7 mouse cellular contexts compared by ENCODE assay signal in genomic region chr9:53934179-53934578, GRCm38 (mm10). TPM values are rescaled to one million over a fixed set of nuclear protein-coding genes. Genes with fewer than 3 reads are reported as not detected.
DNase-seq lines count a peak whose midpoint lies in the region.

No protein-coding gene starts in this region.

- DNase-seq in right cerebral cortex, adult 18-20 months, result peak; percentile 60
- no peak for DNase-seq in right cerebral cortex, postnatal 25 days
- peak; percentile 55 for DNase-seq in adrenal gland, postnatal 25 days
- peak; percentile 45 for DNase-seq in embryo, embryonic 9.5 days (ENCODE audit: extremely low spot score)
- peak; percentile 49 for DNase-seq in layer of hippocampus, adult 9-10 months (ENCODE audit: low spot score)
- peak; percentile 9 to 23 for DNase-seq in lung, postnatal 4 days
- no peak for DNase-seq in adipocyte (ENCODE audit: low spot score)

RNA-seq across cellular contexts. Expression of gene Elmod1, which starts 40.9 kb away (rescaled TPM):
- total RNA-seq in adrenal gland, postnatal 25 days (2021), result 3.6 and 3.7 TPM in 2 replicates

Comparison
In these comparisons a context has a peak if more than half of its experiments do, and no peak if none do; other contexts are left out.
1. DNase-seq: peak in right cerebral cortex, adult 18-20 months (single experiment), adrenal gland, postnatal 25 days (single experiment), embryo, embryonic 9.5 days (single experiment), layer of hippocampus, adult 9-10 months (single experiment) and lung, postnatal 4 days (2 of 2); none in right cerebral cortex, postnatal 25 days (single experiment) and adipocyte (single experiment).